In the genomic region with DNA sequence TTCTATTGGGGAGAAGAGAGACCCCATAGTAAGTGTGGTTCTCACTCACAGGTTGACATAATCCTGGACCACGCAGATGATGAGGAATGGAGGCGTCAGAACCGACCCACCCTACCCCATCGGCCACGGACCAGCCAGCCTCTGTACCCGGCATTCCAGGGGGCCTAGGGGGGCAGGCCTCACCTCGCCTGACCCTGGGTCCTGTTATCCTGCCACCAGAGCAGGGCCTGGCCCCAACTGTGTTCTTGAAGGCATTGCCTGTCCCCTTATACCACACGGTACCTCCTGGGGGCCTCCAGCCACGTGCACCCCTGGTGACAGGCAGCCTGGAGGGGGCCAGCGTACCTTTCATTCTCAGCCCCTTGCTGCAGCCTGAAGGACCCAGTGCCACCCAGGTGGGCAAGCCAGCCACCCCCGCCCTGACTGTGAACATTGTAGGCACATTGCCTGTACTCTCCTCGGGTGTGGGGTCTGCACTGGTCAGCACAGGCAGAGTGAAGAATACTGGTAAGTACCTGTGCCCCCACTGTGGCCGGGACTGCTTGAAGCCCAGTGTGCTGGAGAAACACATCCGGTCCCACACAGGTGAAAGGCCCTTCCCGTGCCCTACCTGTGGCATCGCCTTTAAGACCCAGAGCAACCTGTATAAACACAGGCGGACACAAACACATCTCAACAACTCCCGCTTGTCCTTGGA, we compare ENCODE assay signal across 14 mouse cellular contexts. TPM values are rescaled to one million over a fixed set of nuclear protein-coding genes. Genes with fewer than 3 reads are reported as not detected.
DNase-seq lines count a peak whose midpoint lies in the region; ATAC-seq and TF ChIP-seq lines count a peak whose summit lies in the region.
"Had no signal": no experiment of that assay in that cellular context is flagged by ENCODE, and none has a peak within 500 bp of the region (broad histone marks: within the 10 kb centered on the region; RNA-seq: fewer than 3 reads in every experiment).

Zfp831 (plus strand) TSS at position 87 of the 697 bp plus-strand sequence.

- H3K4me3 ChIP-seq in forebrain, embryonic 13.5 days = no peak within 1 kb of the TSS
- H3K4me3 ChIP-seq in forebrain, embryonic 10.5 days = no peak within 1 kb of the TSS
- no peak within 1 kb of the TSS for H3K4me3 ChIP-seq in layer of hippocampus, adult 2 months
- H3K4me3 ChIP-seq in midbrain, embryonic 11.5 days (ENCODE audit: low read depth, low read length) = no peak within 1 kb of the TSS
- no peak within 1 kb of the TSS for H3K4me3 ChIP-seq in midbrain, embryonic 10.5 days
- H3K4me3 ChIP-seq in olfactory bulb, adult 2 months (ENCODE audit: insufficient read depth, low read depth, low read length) = no peak within 1 kb of the TSS
- H3K4me3 ChIP-seq in gastrocnemius, adult 2 months = no peak within 1 kb of the TSS
- H3K4me3 ChIP-seq: hindbrain, embryonic 15.5 days had no signal

- TF ChIP-seq POLR2A in olfactory bulb, adult 2 months (IDR thresholded peaks at IDR 0.05; ENCODE audit: insufficient read depth, low read depth, low read length) = no peak

- no peak within 1 kb of the TSS for H3K27ac ChIP-seq in forebrain, embryonic 13.5 days
- no peak within 1 kb of the TSS; the same call in 1 of the 2 replicates for H3K27ac ChIP-seq in forebrain, embryonic 10.5 days
- no peak within 1 kb of the TSS for H3K27ac ChIP-seq in layer of hippocampus, adult 2 months
- no peak within 1 kb of the TSS for H3K27ac ChIP-seq in midbrain, embryonic 11.5 days (ENCODE audit: low read depth, low read length)
- no peak within 1 kb of the TSS for H3K27ac ChIP-seq in midbrain, embryonic 10.5 days (replicated peaks)
- H3K27ac ChIP-seq in olfactory bulb, adult 2 months (ENCODE audit: insufficient read depth, low read depth, low read length) = no peak within 1 kb of the TSS
- no peak within 1 kb of the TSS for H3K27ac ChIP-seq in gastrocnemius, adult 2 months
- H3K27ac ChIP-seq: hindbrain, embryonic 15.5 days had no signal

- no peak within 1 kb of the TSS for H3K4me2 ChIP-seq in forebrain, embryonic 13.5 days
- H3K4me2 ChIP-seq in midbrain, embryonic 11.5 days = no peak within 1 kb of the TSS
- H3K4me2 ChIP-seq: hindbrain, embryonic 15.5 days had no signal

- no peaks in the 10 kb centered on the region for H3K27me3 ChIP-seq in forebrain, embryonic 13.5 days
- no peaks in the 10 kb centered on the region for H3K27me3 ChIP-seq in forebrain, embryonic 10.5 days (ENCODE audit: poor library complexity, severe bottlenecking)
- H3K27me3 ChIP-seq in midbrain, embryonic 11.5 days (ENCODE audit: control insufficient read depth, insufficient read depth, low read length) = no peaks in the 10 kb centered on the region
- no peaks in the 10 kb centered on the region for H3K27me3 ChIP-seq in midbrain, embryonic 10.5 days (ENCODE audit: low read depth, poor library complexity, severe bottlenecking)
- H3K27me3 ChIP-seq: hindbrain, embryonic 15.5 days had no signal

- no peak for TF ChIP-seq CTCF in layer of hippocampus, adult 2 months (conservative IDR thresholded peaks at IDR 0.05)
- TF ChIP-seq CTCF in olfactory bulb, adult 2 months (IDR thresholded peaks at IDR 0.05; ENCODE audit: insufficient read depth, low read depth, low read length) = no peak
- no peak for TF ChIP-seq CTCF in gastrocnemius, adult 2 months (IDR thresholded peaks at IDR 0.05)

- H3K9ac ChIP-seq in forebrain, embryonic 13.5 days = no peak within 1 kb of the TSS
- no peak within 1 kb of the TSS for H3K9ac ChIP-seq in midbrain, embryonic 11.5 days (ENCODE audit: low read length)
- H3K9ac ChIP-seq: hindbrain, embryonic 15.5 days had no signal

- no peaks in the 10 kb centered on the region for H3K4me1 ChIP-seq in forebrain, embryonic 13.5 days
- H3K4me1 ChIP-seq in forebrain, embryonic 10.5 days = 0 out of 2 replicates have a peak, but pooled peaks cover 4% of the 10 kb centered on the region
- no peaks in the 10 kb centered on the region for H3K4me1 ChIP-seq in midbrain, embryonic 11.5 days (ENCODE audit: control insufficient read depth, insufficient read depth, low read length)
- H3K4me1 ChIP-seq in midbrain, embryonic 10.5 days = no peaks in the 10 kb centered on the region
- no peaks in the 10 kb centered on the region for H3K4me1 ChIP-seq in olfactory bulb, adult 2 months (ENCODE audit: control insufficient read depth, insufficient read depth, low read length)
- H3K4me1 ChIP-seq: hindbrain, embryonic 15.5 days had no signal

- WGBS in forebrain, embryonic 13.5 days = 84% methylated on average over 18 of the region's 18 CpGs
- WGBS in forebrain, embryonic 10.5 days = 88% methylated on average over 18 of the region's 18 CpGs
- 84% methylated on average over 18 of the region's 18 CpGs for WGBS in midbrain, embryonic 11.5 days
- WGBS in midbrain, embryonic 10.5 days = 84% methylated on average over 18 of the region's 18 CpGs
- 89% methylated on average over 18 of the region's 18 CpGs for WGBS in olfactory bulb, adult 2 months

- ATAC-seq in forebrain, embryonic 13.5 days = 0 out of 2 replicates have a peak, but pooled peaks have one; percentile 21
- ATAC-seq in midbrain, embryonic 11.5 days (ENCODE audit: low FRiP score) = peak; percentile 27; the same call in 1 of the 2 replicates

- H3K36me3 ChIP-seq in forebrain, embryonic 13.5 days (ENCODE audit: poor library complexity, severe bottlenecking) = no peaks in the 10 kb centered on the region
- no peaks in the 10 kb centered on the region for H3K36me3 ChIP-seq in forebrain, embryonic 10.5 days (replicated peaks)
- no peaks in the 10 kb centered on the region for H3K36me3 ChIP-seq in midbrain, embryonic 11.5 days (ENCODE audit: control insufficient read depth, insufficient read depth, low read length)
- no peaks in the 10 kb centered on the region for H3K36me3 ChIP-seq in midbrain, embryonic 10.5 days
- H3K36me3 ChIP-seq: hindbrain, embryonic 15.5 days had no signal

- intact Hi-C loops in gastrocnemius, adult 2 months (cut with DNase I) = no loop called here

- no peaks in the 10 kb centered on the region for H3K9me3 ChIP-seq in forebrain, embryonic 13.5 days (replicated peaks)
- no peaks in the 10 kb centered on the region for H3K9me3 ChIP-seq in forebrain, embryonic 10.5 days
- no peaks in the 10 kb centered on the region for H3K9me3 ChIP-seq in midbrain, embryonic 11.5 days (ENCODE audit: control insufficient read depth, low read length)
- no peaks in the 10 kb centered on the region for H3K9me3 ChIP-seq in midbrain, embryonic 10.5 days (replicated peaks)
- H3K9me3 ChIP-seq: hindbrain, embryonic 15.5 days had no signal

- no peak for DNase-seq in forebrain, embryonic 10.5 days (ENCODE audit: extremely low spot score, low spot score)
- DNase-seq in layer of hippocampus, adult 2 months (ENCODE audit: low spot score in 2 of 2) = no peak
- DNase-seq in layer of hippocampus, adult 11-12 months (ENCODE audit: low spot score) = no peak
- DNase-seq in midbrain, embryonic 11.5 days (ENCODE audit: low spot score, missing footprints) = no peak
- DNase-seq in midbrain, embryonic 10.5 days (ENCODE audit: low spot score) = no peak
- no peak for DNase-seq in gastrocnemius, adult 2 months
- DNase-seq: adrenal gland, postnatal 25 days; heart, adult 18-20 months; right cerebral cortex, postnatal 4 days; thymus, postnatal 4 days had no signal

RNA-seq across cellular contexts. Expression of gene Zfp831, which starts in this region (rescaled TPM):
- polyA plus RNA-seq in forebrain, embryonic 13.5 days (2015; fragmentation: Nextera tagmentation; extraction: Ambion mirVana) = not detected in 2 replicates
- 0.01 TPM in 1 of 2 replicates, not detected in the other for polyA plus RNA-seq in forebrain, embryonic 10.5 days (2016; fragmentation: Nextera tagmentation; extraction: Ambion mirVana)
- total RNA-seq in layer of hippocampus, adult 2 months (2021) = 10 to 100 TPM; 23.0 to 23.1 TPM
- 0.01 TPM in 1 of 2 replicates, not detected in the other for polyA plus RNA-seq in midbrain, embryonic 11.5 days (2014; fragmentation: Nextera tagmentation; extraction: Ambion mirVana)
- polyA plus RNA-seq in midbrain, embryonic 10.5 days (2016; fragmentation: Nextera tagmentation; extraction: Ambion mirVana) = not detected in 2 replicates
- not detected in 2 replicates for polyA plus RNA-seq in olfactory bulb, adult 2 months (2012; ENCODE audit: insufficient read depth, insufficient read length, low replicate concordance, missing spikeins)
- total RNA-seq in gastrocnemius, adult 2 months (2021) = not detected
- polyA plus RNA-seq: kidney, embryonic 14.5 days had no signal

Comparison
In these comparisons a context has a peak if more than half of its experiments do, and no peak if none do; other contexts are left out.
1. RNA of gene Zfp831 (total RNA-seq): 23.0 to 23.1 TPM in layer of hippocampus, adult 2 months; not detected in gastrocnemius, adult 2 months; every median in the first group is over 10 times any median in the second.
2. Peak in ATAC-seq in forebrain, embryonic 13.5 days; RNA of the gene not detected or under 1 TPM.
3. Peak in ATAC-seq in midbrain, embryonic 11.5 days; RNA of the gene not detected or under 1 TPM.